Mouse (Mus musculus): ENCODE measurements at regions not wholly inside any gene's neighbourhood (a gene's known extent, or its start where the extent isn't known, plus 50 kb on each side); places are given as distances from the start of the nearest gene placed in this dataset.

DNA sequence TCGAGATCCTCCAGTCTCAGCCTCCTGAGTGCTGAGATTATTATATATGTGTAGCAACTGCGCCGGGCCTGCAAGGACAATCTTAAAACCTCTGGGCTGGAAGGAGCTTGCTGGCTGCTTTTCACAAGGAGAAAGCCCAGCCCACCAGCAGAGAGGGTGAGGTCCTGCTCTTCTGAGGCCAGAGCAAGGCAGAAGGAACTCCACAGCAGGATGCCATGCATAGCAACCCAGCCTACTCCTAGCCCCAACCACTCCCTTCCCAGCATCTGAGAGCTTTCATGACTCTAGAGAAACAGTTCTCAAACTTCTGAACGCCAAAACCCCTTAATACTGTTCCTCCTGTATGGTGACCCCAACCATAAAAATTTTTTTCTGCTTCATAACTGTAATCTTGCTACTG lies 80.3 kb upstream of the Rpl38 start:
- no peak for TF ChIP-seq CHD2 (IDR thresholded peaks at IDR 0.05; ENCODE audit: low read length)
- no peak for TF ChIP-seq MYC (IDR thresholded peaks at IDR 0.05; ENCODE audit: low read depth, low read length)
- no peak for TF ChIP-seq POLR2A (IDR thresholded peaks at IDR 0.05; ENCODE audit: low read depth, low read length)
- TF ChIP-seq NRF1 (IDR thresholded peaks at IDR 0.05; ENCODE audit: low read depth, low read length) = no peak
- TF ChIP-seq TCF12 (IDR thresholded peaks at IDR 0.05; ENCODE audit: low read depth, low read length) = no peak
- TF ChIP-seq TBP (conservative IDR thresholded peaks at IDR 0.05; ENCODE audit: low read depth, low read length) = no peak
- TF ChIP-seq SIN3A (IDR thresholded peaks at IDR 0.05; ENCODE audit: low read length) = no peak
- TF ChIP-seq MAFK (IDR thresholded peaks at IDR 0.05; ENCODE audit: insufficient replicate concordance, low read length) = no peak
- no peak for TF ChIP-seq GABPA (IDR thresholded peaks at IDR 0.05; ENCODE audit: insufficient replicate concordance, low read depth, low read length)
- no peak for TF ChIP-seq CTCF (conservative IDR thresholded peaks at IDR 0.05 in 1 of 2, IDR thresholded peaks at IDR 0.05 in 1 of 2; ENCODE audit: low read depth in 2 of 2, low read length in 2 of 2)
- TF ChIP-seq ZNF384 (IDR thresholded peaks at IDR 0.05; ENCODE audit: low read depth, low read length) = no peak
- TF ChIP-seq NELFE (IDR thresholded peaks at IDR 0.05; ENCODE audit: low read depth, low read length) = no peak
- no peak for TF ChIP-seq E2F4 (IDR thresholded peaks at IDR 0.05; ENCODE audit: insufficient replicate concordance, low read depth, low read length)
- TF ChIP-seq BHLHE40 (IDR thresholded peaks at IDR 0.05; ENCODE audit: low read depth, low read length) = no peak
- TF ChIP-seq JUN (IDR thresholded peaks at IDR 0.05; ENCODE audit: insufficient read depth, low read depth, low read length) = no peak
- TF ChIP-seq HCFC1 (IDR thresholded peaks at IDR 0.05; ENCODE audit: low read depth, low read length) = no peak
- no peak for TF ChIP-seq USF1 (IDR thresholded peaks at IDR 0.05; ENCODE audit: low read depth, low read length)
- no peak overlapping the region for H3K9ac ChIP-seq (ENCODE audit: insufficient read depth, low read depth)
- H3K36me3 ChIP-seq (replicated peaks in 1 of 2; ENCODE audit: control insufficient read depth in 1 of 2, insufficient read depth in 1 of 2, low read length in 1 of 2) = no peaks in the 10 kb centered on the region
- in situ Hi-C loops (cut with MboI; ENCODE audit: low pct_ligation_motif_present, low pct_unique_long_range_greater_than_20kb, low sequenced_read_pairs) (no loop called here), dilution Hi-C loops (cut with MboI; ENCODE audit: extremely low pct_ligation_motif_present, extremely low pct_unique_long_range_greater_than_20kb, low sequenced_read_pairs) (no loop called here)
- H3K79me2 ChIP-seq (replicated peaks; ENCODE audit: control insufficient read depth, extremely low read depth, insufficient read depth, poor library complexity, severe bottlenecking) = no peaks in the 10 kb centered on the region
- peaks cover 75% of the 10 kb centered on the region for H3K27me3 ChIP-seq (replicated peaks)
- no peak overlapping the region for H3K27ac ChIP-seq (ENCODE audit: insufficient read depth, low read depth)
- H3K4me3 ChIP-seq (replicated peaks in 1 of 3; ENCODE audit: low read depth in 2 of 3, low read length in 2 of 3, poor library complexity in 1 of 3) = no peak overlapping the region
- DNase-seq (ENCODE audit: extremely low read depth) = no peak
- peaks cover 12% of the 10 kb centered on the region for H3K9me3 ChIP-seq (replicated peaks; ENCODE audit: low read length)
- H3K4me2 ChIP-seq (ENCODE audit: insufficient read depth, low read depth, poor library complexity, severe bottlenecking) = no peak overlapping the region
- no peaks in the 10 kb centered on the region for H3K4me1 ChIP-seq (ENCODE audit: control insufficient read depth in 1 of 2, insufficient read depth in 2 of 2)

DNA sequence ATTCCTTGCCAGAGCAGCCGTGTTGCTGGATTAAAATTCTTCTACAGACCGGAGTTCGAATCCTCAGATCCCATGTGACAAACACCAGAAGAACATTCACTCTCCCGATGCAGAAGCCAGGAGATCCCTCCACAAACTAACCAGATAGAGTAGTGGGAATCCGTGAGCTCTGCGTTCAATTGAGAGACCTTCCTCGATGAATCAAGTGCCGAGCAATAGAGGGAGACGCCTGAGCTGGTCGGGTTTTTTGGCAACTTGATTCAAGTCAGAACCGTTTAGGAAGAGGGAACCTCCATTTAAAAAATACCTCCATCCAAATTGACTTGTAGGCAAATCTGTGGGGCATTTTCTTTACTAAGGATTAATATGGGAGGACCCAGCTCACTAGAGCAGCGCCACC lies 81.9 kb upstream of the Rpl38 start:
- no peak overlapping the region for H3K27ac ChIP-seq (ENCODE audit: insufficient read depth, low read depth)
- H3K27me3 ChIP-seq (replicated peaks) = peaks cover 65% of the 10 kb centered on the region
- H3K9me3 ChIP-seq (replicated peaks; ENCODE audit: low read length) = peaks cover 17% of the 10 kb centered on the region
- H3K79me2 ChIP-seq (replicated peaks; ENCODE audit: control insufficient read depth, extremely low read depth, insufficient read depth, poor library complexity, severe bottlenecking) = no peaks in the 10 kb centered on the region
- in situ Hi-C loops (cut with MboI; ENCODE audit: low pct_ligation_motif_present, low pct_unique_long_range_greater_than_20kb, low sequenced_read_pairs) (no loop called here), dilution Hi-C loops (cut with MboI; ENCODE audit: extremely low pct_ligation_motif_present, extremely low pct_unique_long_range_greater_than_20kb, low sequenced_read_pairs) (no loop called here)
- no peaks in the 10 kb centered on the region for H3K4me1 ChIP-seq (ENCODE audit: control insufficient read depth in 1 of 2, insufficient read depth in 2 of 2)
- TF ChIP-seq USF2 (conservative IDR thresholded peaks at IDR 0.05; ENCODE audit: low read depth, low read length) (no peak), MXI1 (IDR thresholded peaks at IDR 0.05; ENCODE audit: low read depth, low read length) (no peak), JUND (conservative IDR thresholded peaks at IDR 0.05; ENCODE audit: low read depth, low read length) (no peak), CTCF (conservative IDR thresholded peaks at IDR 0.05 in 1 of 2, IDR thresholded peaks at IDR 0.05 in 1 of 2; ENCODE audit: low read depth in 2 of 2, low read length in 2 of 2) (no peak), ETS1 (conservative IDR thresholded peaks at IDR 0.05; ENCODE audit: low read depth, low read length) (no peak), CHD2 (IDR thresholded peaks at IDR 0.05; ENCODE audit: low read length) (no peak), SIN3A (IDR thresholded peaks at IDR 0.05; ENCODE audit: low read length) (no peak), POLR2AphosphoS2 (IDR thresholded peaks at IDR 0.05; ENCODE audit: low read depth, low read length) (no peak), MAZ (IDR thresholded peaks at IDR 0.05; ENCODE audit: low read depth, low read length) (no peak), ZMIZ1 (IDR thresholded peaks at IDR 0.05; ENCODE audit: low read depth, low read length) (no peak), UBTF (IDR thresholded peaks at IDR 0.05; ENCODE audit: low read depth, low read length) (no peak), NELFE (IDR thresholded peaks at IDR 0.05; ENCODE audit: low read depth, low read length) (no peak), TBP (conservative IDR thresholded peaks at IDR 0.05; ENCODE audit: low read depth, low read length) (no peak), MAX (IDR thresholded peaks at IDR 0.05; ENCODE audit: low read length) (no peak), MEF2A (IDR thresholded peaks at IDR 0.05; ENCODE audit: borderline replicate concordance, low read depth, low read length) (no peak), RAD21 (IDR thresholded peaks at IDR 0.05; ENCODE audit: low read depth, low read length) (no peak), ZKSCAN1 (IDR thresholded peaks at IDR 0.05; ENCODE audit: borderline replicate concordance, low read depth, low read length) (no peak)
- H3K4me2 ChIP-seq (ENCODE audit: insufficient read depth, low read depth, poor library complexity, severe bottlenecking) = no peak overlapping the region
- DNase-seq (ENCODE audit: extremely low read depth) = no peak
- H3K9ac ChIP-seq (ENCODE audit: insufficient read depth, low read depth) = no peak overlapping the region
- no peak overlapping the region for H3K4me3 ChIP-seq (replicated peaks in 1 of 3; ENCODE audit: low read depth in 2 of 3, low read length in 2 of 3, poor library complexity in 1 of 3)
- H3K36me3 ChIP-seq (replicated peaks in 1 of 2; ENCODE audit: control insufficient read depth in 1 of 2, insufficient read depth in 1 of 2, low read length in 1 of 2) = no peaks in the 10 kb centered on the region

All from CH12.LX (cell line).